21 mouse cellular contexts compared by ENCODE assay signal in the genomic region with DNA sequence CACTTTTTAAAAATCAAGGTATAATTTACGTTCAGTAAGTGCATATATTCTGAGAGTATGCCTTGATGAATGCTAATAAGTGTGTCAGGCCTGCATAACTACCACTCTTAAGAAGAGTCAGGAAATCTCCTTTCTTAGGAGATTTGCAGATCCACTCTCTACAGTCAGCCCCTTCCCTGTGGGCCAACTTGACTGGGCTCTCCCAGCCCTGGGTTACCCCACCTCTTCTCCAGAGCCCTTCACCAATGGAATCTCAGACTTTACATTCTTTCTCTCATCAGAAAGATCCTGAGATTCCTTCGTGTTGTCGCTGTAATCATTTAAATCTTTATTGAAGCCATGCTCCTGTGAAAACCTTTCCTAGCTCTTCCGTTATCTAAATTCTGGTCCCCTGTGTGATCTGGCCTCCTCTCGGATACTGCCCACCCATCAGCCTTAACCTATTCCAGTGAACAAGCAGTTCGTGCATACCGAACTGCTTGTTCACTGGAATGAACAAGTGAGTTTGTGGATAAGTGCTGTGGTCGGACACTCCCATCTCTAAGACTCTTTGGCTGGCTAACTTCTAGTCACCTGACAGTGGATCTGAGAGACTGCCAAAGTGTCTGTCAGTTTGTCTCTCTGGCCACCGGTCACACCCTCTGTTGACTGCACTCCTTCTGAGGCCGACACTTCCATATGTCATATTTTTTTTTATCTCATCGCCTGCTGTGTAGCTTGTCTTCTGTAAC. TPM values are rescaled to one million over a fixed set of nuclear protein-coding genes. Genes with fewer than 3 reads are reported as not detected.
DNase-seq lines count a peak whose midpoint lies in the region; ATAC-seq and TF ChIP-seq lines count a peak whose summit lies in the region.
"Had no signal": no experiment of that assay in that cellular context is flagged by ENCODE, and none has a peak within 500 bp of the region (broad histone marks: within the 10 kb centered on the region; RNA-seq: fewer than 3 reads in every experiment).

No protein-coding gene starts in this region.

- H3K9me3 ChIP-seq in heart, embryonic 12.5 days (replicated peaks): no peaks in the 10 kb centered on the region
- no peaks in the 10 kb centered on the region for H3K9me3 ChIP-seq in heart, embryonic 10.5 days
- no peaks in the 10 kb centered on the region for H3K9me3 ChIP-seq in heart, postnatal 0 days (replicated peaks; ENCODE audit: control insufficient read depth, low read length)
- H3K9me3 ChIP-seq: forebrain, embryonic 15.5 days; hindbrain, embryonic 15.5 days; limb, embryonic 13.5 days; liver, embryonic 15.5 days; midbrain, embryonic 15.5 days had no signal

- no peaks in the 10 kb centered on the region for H3K36me3 ChIP-seq in heart, embryonic 12.5 days
- H3K36me3 ChIP-seq in heart, embryonic 10.5 days: no peaks in the 10 kb centered on the region
- no peaks in the 10 kb centered on the region for H3K36me3 ChIP-seq in heart, postnatal 0 days (replicated peaks; ENCODE audit: control insufficient read depth, insufficient read depth, low read length)
- H3K36me3 ChIP-seq: forebrain, embryonic 15.5 days; hindbrain, embryonic 15.5 days; limb, embryonic 13.5 days; liver, embryonic 15.5 days; midbrain, embryonic 15.5 days had no signal

- TF ChIP-seq CTCF in heart, postnatal 0 days (IDR thresholded peaks at IDR 0.05; ENCODE audit: low read depth): no peak

- H3K27me3 ChIP-seq in heart, embryonic 12.5 days (replicated peaks): 0 out of 2 replicates have a peak, but pooled peaks cover 3% of the 10 kb centered on the region
- no peaks in the 10 kb centered on the region for H3K27me3 ChIP-seq in heart, embryonic 10.5 days (ENCODE audit: insufficient read depth, poor library complexity, severe bottlenecking)
- H3K27me3 ChIP-seq in heart, postnatal 0 days (ENCODE audit: control insufficient read depth, insufficient read depth, low read length): no peaks in the 10 kb centered on the region
- H3K27me3 ChIP-seq: limb, embryonic 13.5 days had no signal

- no peak for DNase-seq in heart, embryonic 10.5 days (ENCODE audit: low spot score)
- peak; percentile 73 for DNase-seq in 3134 (ENCODE audit: extremely low read depth, insufficient read length, low spot score)
- DNase-seq in MEL-GATA-1-ER (ENCODE audit: extremely low read depth, low read depth): peak; percentile 75
- peak; percentile 63 for DNase-seq in heart, postnatal 0 days (ENCODE audit: low spot score)
- no peak for DNase-seq in gastrocnemius, adult 18-20 months (ENCODE audit: low spot score)
- no peak for DNase-seq in kidney, adult 18-20 months
- DNase-seq: adrenal gland, adult 8-10 months; cerebellum, adult 11-12 months; cerebellum, postnatal 25 days; kidney, adult 11 months; kidney, postnatal 14 days; thymus, adult 18-20 months had no signal

- no peak overlapping the region for H3K9ac ChIP-seq in heart, embryonic 12.5 days
- no peak overlapping the region for H3K9ac ChIP-seq in heart, postnatal 0 days (replicated peaks; ENCODE audit: low read depth, low read length)
- H3K9ac ChIP-seq: forebrain, embryonic 15.5 days; hindbrain, embryonic 15.5 days; limb, embryonic 13.5 days; liver, embryonic 15.5 days; midbrain, embryonic 15.5 days had no signal

- H3K4me1 ChIP-seq in heart, embryonic 12.5 days (replicated peaks): peaks cover 33% of the 10 kb centered on the region
- H3K4me1 ChIP-seq in heart, embryonic 10.5 days: peaks cover 32% of the 10 kb centered on the region
- peaks cover 17% of the 10 kb centered on the region for H3K4me1 ChIP-seq in heart, postnatal 0 days (ENCODE audit: control insufficient read depth, insufficient read depth)
- H3K4me1 ChIP-seq: forebrain, embryonic 15.5 days; hindbrain, embryonic 15.5 days; liver, embryonic 15.5 days; midbrain, embryonic 15.5 days had no signal

- 0 out of 2 replicates have a peak overlapping the region, but pooled peaks have one; percentile 7 for H3K27ac ChIP-seq in heart, embryonic 12.5 days (ENCODE audit: poor library complexity, severe bottlenecking)
- no peak overlapping the region for H3K27ac ChIP-seq in heart, embryonic 10.5 days
- H3K27ac ChIP-seq in heart, postnatal 0 days (ENCODE audit: low read depth): peak overlapping the region; percentile 7; the same call in 1 of the 2 replicates
- H3K27ac ChIP-seq: forebrain, embryonic 15.5 days; heart, adult 2 months; hindbrain, embryonic 15.5 days; limb, embryonic 13.5 days; liver, embryonic 15.5 days; midbrain, embryonic 15.5 days had no signal

- TF ChIP-seq EP300 in heart, postnatal 0 days (IDR thresholded peaks at IDR 0.05; ENCODE audit: low read depth): no peak

- no peak overlapping the region for H3K4me2 ChIP-seq in heart, embryonic 12.5 days
- H3K4me2 ChIP-seq in heart, postnatal 0 days (ENCODE audit: low read depth, low read length): no peak overlapping the region
- H3K4me2 ChIP-seq: forebrain, embryonic 15.5 days; hindbrain, embryonic 15.5 days; limb, embryonic 13.5 days; liver, embryonic 15.5 days; midbrain, embryonic 15.5 days had no signal

- no peak for ATAC-seq in heart, embryonic 12.5 days (ENCODE audit: insufficient number of reproducible peaks, low FRiP score)
- ATAC-seq in heart, postnatal 0 days (ENCODE audit: insufficient read depth, low read depth): peak; percentile 67
- ATAC-seq: forebrain, embryonic 15.5 days; midbrain, embryonic 15.5 days had no signal

- 52% methylated on average over 11 of the region's 11 CpGs for WGBS in heart, embryonic 12.5 days
- WGBS in heart, embryonic 10.5 days: 63% methylated on average over 11 of the region's 11 CpGs
- 42% methylated on average over 11 of the region's 11 CpGs for WGBS in heart, postnatal 0 days

- H3K4me3 ChIP-seq in heart, embryonic 12.5 days: no peak overlapping the region
- no peak overlapping the region for H3K4me3 ChIP-seq in heart, embryonic 10.5 days
- H3K4me3 ChIP-seq in heart, postnatal 0 days (ENCODE audit: low read depth, low read length): no peak overlapping the region
- H3K4me3 ChIP-seq: erythroblast, embryonic 14.5 days; forebrain, embryonic 15.5 days; heart, adult 2 months; hindbrain, embryonic 15.5 days; limb, embryonic 13.5 days; liver, embryonic 15.5 days; midbrain, embryonic 15.5 days had no signal

RNA-seq across cellular contexts. Expression of gene Ephb3, which starts 51.2 kb away (rescaled TPM):
- 24.0 and 25.4 TPM in 2 replicates for polyA plus RNA-seq in heart, embryonic 12.5 days (2016; fragmentation: Nextera tagmentation; extraction: Ambion mirVana)
- 24.5 and 25.3 TPM in 2 replicates for polyA plus RNA-seq in heart, embryonic 10.5 days (2016; fragmentation: Nextera tagmentation; extraction: Ambion mirVana)
- 8.5 and 9.6 TPM in 2 replicates for total RNA-seq in heart, postnatal 0 days (2014; rRNA removed; ENCODE audit: low replicate concordance)
- polyA plus RNA-seq in heart, postnatal 0 days (2015; fragmentation: Nextera tagmentation; extraction: Ambion mirVana): 6.2 and 6.8 TPM in 2 replicates
- under 1 TPM; 0.23 to 0.64 TPM for total RNA-seq in gastrocnemius, adult 18-20 months (2021)
- total RNA-seq: megakaryocyte, adult 5-6 weeks had no signal
- polyA plus RNA-seq: erythroblast, embryonic 14.5 days had no signal

Comparison
In these comparisons a context has a peak if more than half of its experiments do, and no peak if none do; other contexts are left out.
1. DNase-seq: peak in 3134 (single experiment), MEL-GATA-1-ER (single experiment) and heart, postnatal 0 days (single experiment); none in heart, embryonic 10.5 days (single experiment), gastrocnemius, adult 18-20 months (single experiment) and kidney, adult 18-20 months (single experiment).